Mouse (Mus musculus) adrenal gland, postnatal 14 days (tissue): ENCODE measurements around the gene Pde4d. TPM values are rescaled to one million over a fixed set of nuclear protein-coding genes. Genes with fewer than 3 reads are reported as not detected.
A peak's percentile ranks its signal among the peaks of the same experiment; 100 is the strongest.

Experiments
- DNase-seq: peaks from one replicate; pipeline ENCODE4 v3.0.0; 2021; ENCODE audit warnings: mixed read lengths
- total RNA-seq: library from RNA; stranded (reverse); gene quantifications from 2 replicates; pipeline ENCODE4 v1.2.3, GENCODE M21; 2021

The Pde4d gene
- total RNA-seq, 1 experiment from 2014 or later = 67.1 TPM

DNA sequence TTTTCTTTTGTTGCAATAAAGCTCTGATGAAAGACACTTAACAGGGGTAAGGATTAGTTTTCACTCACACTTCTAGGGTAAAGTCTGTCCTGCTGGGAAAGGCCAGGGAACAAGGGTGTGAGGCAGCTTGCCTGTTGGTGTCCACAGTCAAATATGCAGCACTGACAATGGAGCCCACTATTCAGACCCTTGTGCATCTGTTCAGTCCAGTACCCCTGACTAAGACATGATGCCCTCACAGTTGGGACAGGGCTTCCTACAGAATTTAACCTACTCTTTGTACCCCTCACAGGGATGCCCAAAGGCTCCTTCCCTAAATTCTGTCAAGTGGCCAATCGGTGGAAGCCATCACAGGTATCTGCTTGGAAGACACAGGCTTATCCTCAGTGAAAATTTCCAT, 1068.4 kb downstream of the Pde4d start:
- no peak for DNase-seq

- peak; percentile 29 for DNase-seq
Measured at GRCm38 (mm10) chr13:109519485-109519884, 1069.7 kb downstream of the Pde4d start.

GRCm38 (mm10) chr13:109519966-109520646, 1070.4 kb downstream of the Pde4d start:
- no peak for DNase-seq

GRCm38 (mm10) chr13:109533838-109534523, 1084.2 kb downstream of the Pde4d start:
- no peak for DNase-seq

DNA sequence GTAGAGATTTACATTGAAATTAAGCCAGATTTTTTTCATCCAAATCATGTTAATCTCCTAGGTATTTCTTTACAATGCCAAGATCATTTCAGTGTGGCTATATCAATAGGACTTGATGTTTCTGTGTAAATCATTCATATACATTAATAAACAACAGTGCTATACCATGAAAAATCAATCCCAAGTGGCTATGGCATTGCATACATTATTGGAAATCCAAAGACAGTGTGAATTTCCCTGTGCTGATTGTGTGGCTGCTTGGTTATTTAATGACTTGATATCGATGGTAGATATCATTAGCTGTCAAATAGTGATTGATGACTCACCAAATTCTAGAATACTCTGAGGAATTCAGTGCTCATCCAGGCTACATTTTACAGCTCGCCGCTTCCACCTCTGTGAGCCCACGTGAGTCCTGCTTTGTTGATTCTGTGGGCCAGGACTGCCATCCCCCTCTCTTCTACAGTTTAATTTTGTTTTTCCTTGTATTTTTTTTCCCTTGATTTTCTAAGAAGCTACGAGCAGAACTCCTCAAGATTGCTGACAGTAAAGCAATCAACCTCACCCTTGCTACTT, 1085.0 kb downstream of the Pde4d start:
- no peak for DNase-seq

DNA sequence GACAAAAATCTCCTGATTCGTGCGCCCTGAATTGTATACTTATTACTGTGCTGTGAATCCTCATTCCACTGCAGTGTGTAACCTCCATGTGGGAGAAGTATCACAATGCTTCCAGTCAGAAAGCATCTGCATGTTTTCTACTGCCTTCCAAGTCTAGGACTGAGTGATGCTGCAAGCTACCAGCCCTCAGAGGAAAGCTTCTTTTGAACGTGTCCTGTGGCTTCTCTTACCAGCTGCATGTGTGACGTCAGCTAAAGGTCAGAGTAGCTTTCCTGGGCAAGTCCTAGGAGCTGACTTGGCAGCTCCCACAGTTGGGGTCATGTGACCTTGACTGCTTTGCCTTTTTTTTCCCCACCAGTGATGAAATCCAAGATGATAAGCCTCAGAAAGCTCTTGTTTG, 1086.9 kb downstream of the Pde4d start:
- no peak for DNase-seq

DNA sequence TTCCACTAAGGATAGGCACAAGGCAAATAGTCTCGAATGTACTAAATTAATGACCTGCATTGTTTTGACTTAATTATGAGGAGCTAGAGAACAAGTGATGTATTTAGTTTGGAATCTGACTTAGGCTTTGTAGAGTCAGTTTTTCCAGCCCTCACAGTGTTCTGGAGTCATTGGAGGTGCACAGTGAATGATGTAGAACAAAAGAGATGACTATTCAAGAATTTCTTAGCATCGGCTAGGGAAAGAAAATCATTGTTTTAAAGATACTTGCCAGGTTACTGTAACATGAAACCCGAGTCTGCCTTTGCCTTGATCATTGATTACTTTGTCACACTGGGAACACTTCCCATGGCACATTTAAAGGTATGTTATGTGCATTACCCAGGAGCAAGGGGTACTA, 1089.6 kb downstream of the Pde4d start:
- DNase-seq = no peak

GRCm38 (mm10) chr13:109544646-109545045, 1094.9 kb downstream of the Pde4d start:
- no peak for DNase-seq

DNA sequence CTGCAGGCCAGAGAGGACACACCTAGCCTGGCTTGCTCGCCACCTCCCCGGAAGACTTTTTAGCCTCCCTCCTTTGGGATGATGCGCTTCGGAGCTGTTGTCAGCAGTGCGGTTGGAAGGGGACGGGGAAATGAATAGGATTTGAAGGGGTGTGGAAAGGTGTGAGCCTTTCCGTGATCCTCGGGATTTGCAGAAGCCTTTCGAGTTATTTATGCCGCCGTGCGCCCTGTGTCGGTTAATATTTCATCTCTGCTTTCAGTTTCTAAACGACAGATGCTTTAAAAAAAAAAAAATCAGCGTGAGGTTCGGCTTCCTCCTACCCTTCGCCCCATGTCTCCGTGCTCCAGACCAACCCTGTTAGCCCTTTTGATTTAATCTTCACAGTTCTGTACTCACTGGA, 1096.6 kb downstream of the Pde4d start:
- DNase-seq = no peak

- DNase-seq = peak; percentile 7
Measured at GRCm38 (mm10) chr13:109547006-109547587, 1097.3 kb downstream of the Pde4d start.

DNA sequence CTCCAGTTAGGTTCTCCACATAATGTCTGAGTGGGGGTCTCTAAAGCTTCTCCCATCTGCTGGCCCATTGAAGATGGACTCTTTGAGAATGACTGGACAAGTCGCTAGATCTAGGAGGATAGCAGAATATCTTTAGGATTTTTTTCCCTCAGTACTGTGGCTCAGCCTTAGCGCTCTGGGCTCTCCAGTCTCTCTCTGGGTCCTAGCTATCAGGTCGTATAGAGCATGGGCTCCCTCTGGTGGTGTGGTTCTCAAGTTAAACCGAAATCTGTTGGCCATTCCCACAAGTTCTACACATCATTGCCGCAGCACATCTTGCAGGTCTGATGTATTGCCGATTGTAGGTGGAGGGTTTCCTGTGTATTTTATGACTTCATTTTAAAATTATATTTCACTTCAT, 1098.0 kb downstream of the Pde4d start:
- peak; percentile 85 for DNase-seq

DNA sequence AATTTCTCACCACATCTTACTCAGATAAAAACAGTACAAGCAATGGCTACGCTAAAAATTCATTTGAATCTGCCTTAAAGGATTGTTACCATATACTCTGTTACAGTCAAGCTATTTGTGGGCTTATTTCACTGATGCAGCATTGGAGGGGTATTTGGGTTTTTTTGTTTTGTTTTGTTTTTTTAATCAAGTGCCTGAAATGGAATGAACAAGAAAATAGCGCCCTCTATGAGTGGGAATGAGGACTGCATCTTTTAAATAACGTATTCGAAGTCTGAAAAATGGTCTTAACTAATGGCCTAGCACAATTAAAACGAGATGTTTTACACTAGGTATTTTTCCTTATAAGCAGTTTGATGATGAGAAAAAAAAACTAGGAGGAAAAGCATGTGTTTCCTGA, 1098.5 kb downstream of the Pde4d start:
- peak; percentile 7 for DNase-seq

GRCm38 (mm10) chr13:109548771-109549555, 1099.2 kb downstream of the Pde4d start:
- DNase-seq = no peak

DNA sequence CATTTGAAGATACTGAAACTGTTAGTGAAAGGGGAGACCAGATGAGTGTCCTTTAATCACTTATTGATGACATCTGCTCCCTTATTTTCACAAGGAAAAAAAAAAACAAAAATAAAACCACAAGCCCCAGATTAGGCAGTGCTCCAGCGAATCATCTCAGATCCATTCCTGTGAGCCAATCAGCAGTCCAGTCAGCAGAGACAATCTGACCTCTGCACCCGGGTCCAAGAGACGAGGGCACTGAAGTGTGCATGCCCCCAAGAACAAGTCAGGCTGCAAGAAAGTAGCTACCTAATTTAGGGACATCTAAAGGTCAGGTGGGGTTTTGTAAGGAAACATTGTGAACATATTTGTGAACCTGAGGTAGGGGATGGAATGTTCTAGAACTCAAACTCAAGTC, 1102.1 kb downstream of the Pde4d start:
- DNase-seq = no peak

DNA sequence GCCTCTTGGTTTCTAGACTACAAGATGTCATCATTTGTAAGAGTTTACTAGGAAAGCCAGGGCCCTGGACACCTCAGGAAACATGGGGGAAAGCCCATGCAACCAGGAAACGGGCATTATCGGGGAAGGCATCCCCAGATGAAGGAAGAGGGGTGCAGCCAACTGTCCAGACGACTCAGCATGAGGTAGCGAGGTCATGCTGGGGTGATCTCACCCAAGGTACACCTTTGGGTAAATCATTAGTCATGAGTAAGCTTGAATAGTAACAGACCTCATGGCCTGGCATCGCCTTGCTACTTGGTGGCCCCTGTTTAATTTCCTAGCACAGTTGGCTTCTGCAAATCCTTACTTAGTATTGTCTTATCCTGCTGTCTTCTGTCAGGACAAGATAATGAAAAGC, 1105.8 kb downstream of the Pde4d start:
- DNase-seq = no peak

DNA sequence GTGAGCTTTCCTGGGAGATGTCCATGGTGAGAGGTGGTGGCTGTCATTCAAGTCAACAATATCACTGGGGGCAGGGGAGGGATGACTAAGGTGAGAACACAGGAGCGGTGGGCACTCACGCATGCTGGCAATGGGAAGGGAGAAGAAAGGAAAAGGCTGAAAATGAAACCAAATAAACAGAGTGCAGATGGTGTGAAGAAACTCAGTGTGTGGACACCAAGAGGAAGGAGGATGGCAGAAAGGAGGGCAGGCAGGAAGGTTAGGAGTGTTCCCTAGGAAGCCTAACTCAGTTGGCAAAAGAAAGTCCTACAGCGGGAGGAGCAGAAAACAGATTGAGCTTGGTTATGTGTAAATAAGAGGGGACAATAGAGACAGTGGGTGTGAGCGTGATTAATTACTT, 1107.1 kb downstream of the Pde4d start:
- no peak for DNase-seq

GRCm38 (mm10) chr13:109558341-109559257, 1108.9 kb downstream of the Pde4d start:
- peak; percentile 48 for DNase-seq

- DNase-seq = no peak
Measured at GRCm38 (mm10) chr13:109560261-109560660, 1110.5 kb downstream of the Pde4d start.

- DNase-seq = no peak
Measured at GRCm38 (mm10) chr13:109568638-109569468, 1119.1 kb downstream of the Pde4d start.

- no peak for DNase-seq
Measured at GRCm38 (mm10) chr13:109569491-109569890, 1119.7 kb downstream of the Pde4d start.
